Mouse (Mus musculus) heart, postnatal 36 days (tissue): ENCODE data around the gene Tex45. TPM values are rescaled to one million over a fixed set of nuclear protein-coding genes. Genes with fewer than 3 reads are reported as not detected.

Source experiments
- DNase-seq, 2 experiments: peaks; one replicate each; pipeline ENCODE4 v3.0.0; 2021 to 2022
- intact Hi-C: fragments of 180-260 bp; cut with DNase I; formaldehyde crosslinking; loops from one replicate; pipeline ENCODE4 v1.15.1; 2025
- total RNA-seq, 2 experiments: library from RNA; stranded (reverse); gene quantifications; 2 replicates each; pipeline ENCODE4 v1.2.3; 2021

Tex45 gene
- total RNA-seq, 2 experiments from 2014 or later = not detected

DNA sequence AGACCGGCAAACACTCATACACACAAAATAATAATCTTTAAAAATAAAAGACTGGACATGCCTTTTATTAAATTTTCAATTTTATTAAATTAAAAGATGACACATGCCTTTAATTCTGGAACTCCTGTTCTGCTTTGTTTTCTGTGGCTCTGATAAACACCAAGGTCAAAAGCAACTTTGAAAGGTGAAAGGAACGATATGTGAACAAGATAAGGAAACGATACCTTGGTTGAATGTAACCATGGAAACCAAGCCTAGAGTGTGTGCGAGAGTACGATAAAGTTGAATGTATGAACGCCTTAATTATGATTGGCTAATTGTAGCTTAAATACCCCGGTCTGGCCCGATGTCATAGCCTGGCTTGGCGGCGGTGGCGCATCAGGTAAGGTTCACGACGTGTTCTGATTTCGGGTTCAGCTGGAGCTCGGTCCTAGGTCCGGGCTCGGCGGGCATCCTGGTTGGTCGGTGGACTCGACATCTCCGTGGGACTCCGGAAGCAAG, 11.6 kb downstream of the Tex45 start:
- DNase-seq = no peak
- intact Hi-C loops = no loop called here

DNA sequence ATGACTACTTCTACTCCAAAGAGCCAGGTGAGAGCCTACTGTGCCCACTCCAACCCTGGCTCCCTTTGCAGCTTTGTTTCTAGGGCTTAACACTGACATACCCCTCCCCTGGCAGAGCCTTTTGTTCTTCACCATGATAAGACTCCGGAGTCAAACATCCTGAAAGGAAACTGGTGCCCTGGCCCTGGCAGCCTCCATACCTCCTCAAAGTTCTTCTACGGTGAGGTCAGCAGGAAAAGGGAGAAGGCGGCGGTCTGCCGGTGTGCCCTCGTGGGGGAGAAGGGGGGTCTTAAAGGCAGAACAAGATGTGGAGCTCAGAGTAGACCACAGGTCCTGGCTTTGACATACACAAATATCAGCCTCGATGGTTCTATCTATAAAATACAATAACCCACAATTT, 12.9 kb downstream of the Tex45 start:
- intact Hi-C loops = no loop called here
- no peak for DNase-seq

GRCm38 (mm10) chr8:3485192-3485591, 14.5 kb downstream of the Tex45 start:
- intact Hi-C loops = no loop called here
- no peak for DNase-seq

DNA sequence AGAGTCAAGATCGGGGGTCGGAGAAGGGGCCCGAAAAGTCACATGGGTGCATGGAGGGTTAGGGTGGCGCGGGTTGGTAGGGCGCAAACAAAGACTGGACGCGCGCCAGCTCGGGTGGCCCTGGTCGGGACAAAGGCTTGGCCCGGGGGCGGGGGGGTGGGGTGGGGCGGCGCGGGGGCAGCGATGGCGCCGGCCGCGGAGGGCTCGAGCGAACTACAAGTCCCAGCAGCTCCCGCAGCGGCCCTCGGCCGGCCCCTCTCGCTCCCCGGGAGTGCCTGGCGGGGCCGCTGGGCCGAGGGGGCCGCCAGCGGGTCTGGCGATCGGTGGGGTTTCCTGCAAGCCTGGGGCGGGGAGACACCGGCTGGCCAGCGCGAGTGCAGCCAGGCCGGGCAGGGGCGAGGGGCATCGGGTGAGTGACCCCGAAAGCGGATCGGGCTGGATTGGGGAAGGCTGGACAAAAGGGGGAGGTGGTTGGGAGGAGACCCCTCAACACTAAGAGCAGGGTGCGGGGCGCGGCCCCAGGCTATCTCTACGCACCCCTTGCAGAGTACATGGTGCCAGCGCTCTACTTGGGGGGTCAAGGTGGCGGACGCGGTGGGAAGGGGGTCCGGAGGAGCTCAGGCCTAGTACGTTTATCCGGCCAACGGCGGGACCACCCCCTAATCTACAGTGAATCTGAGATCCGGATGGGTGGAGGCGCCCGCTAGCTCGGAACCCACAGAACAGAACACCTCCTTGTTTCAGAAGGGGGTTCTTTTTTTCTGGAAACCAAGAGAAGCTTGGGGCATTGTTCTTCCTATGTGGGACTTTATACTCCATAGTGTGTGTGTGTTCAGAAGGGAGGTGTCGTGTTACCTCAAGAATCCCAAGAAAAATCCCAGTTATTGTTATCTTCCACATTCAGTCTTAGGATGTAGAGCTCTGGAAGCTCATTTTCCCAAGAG, 22.5 kb downstream of the Tex45 start, which contains the start of gene Zfp358:
Gene Zfp358, plus strand, starts transcription at position 238 of the 944 bp plus-strand sequence.
- intact Hi-C loops = loop anchor here (2.0 kb wide), 2 partner anchors 24 kb away; no protein-coding TSS in a partner anchor
- peak; percentile 75 to 78 for DNase-seq

- intact Hi-C loops = loop anchor here (2.0 kb wide), 2 partner anchors 23 to 25 kb away; no protein-coding TSS in a partner anchor
- DNase-seq = no peak
These were observed 23.2 kb downstream of the Tex45 start for GRCm38 (mm10) chr8:3493845-3494208.

GRCm38 (mm10) chr8:3495578-3496427, 25.1 kb downstream of the Tex45 start:
- no peak for DNase-seq
- intact Hi-C loops = no loop called here

GRCm38 (mm10) chr8:3496428-3496748, 25.7 kb downstream of the Tex45 start:
- intact Hi-C loops = no loop called here
- no peak for DNase-seq

DNA sequence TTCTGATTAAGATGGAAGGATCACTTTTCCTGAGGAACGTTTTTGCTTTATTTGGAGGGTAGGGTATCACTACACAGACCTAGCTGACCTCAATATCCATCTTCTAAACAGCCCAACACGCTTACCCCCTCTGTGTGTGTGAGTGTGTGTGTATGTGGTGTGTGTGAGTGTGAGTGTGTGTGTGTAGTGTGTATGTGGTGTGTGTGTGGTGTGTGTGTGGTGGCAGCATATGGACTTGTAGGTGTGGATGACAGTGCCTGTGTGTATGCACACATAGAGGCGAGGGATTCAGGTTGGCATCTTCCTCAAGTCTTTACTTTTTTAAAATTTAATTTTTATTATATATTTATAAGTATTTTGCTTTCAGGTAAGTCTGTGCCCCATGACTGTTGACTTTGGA, 27.9 kb downstream of the Tex45 start:
- DNase-seq = no peak
- intact Hi-C loops = no loop called here

GRCm38 (mm10) chr8:3499751-3500150, 29.1 kb downstream of the Tex45 start:
- no peak for DNase-seq
- intact Hi-C loops = loop anchor here (5.0 kb wide), 1 partner anchor 178 kb away; the partner anchor contains the start of gene Trappc5

GRCm38 (mm10) chr8:3500235-3501090, 29.8 kb downstream of the Tex45 start, which contains the start of gene Mcoln1:
Mcoln1 (plus strand) TSS chr8:3500457.
- peak; percentile 98 for DNase-seq
- intact Hi-C loops = loop anchor here (1.0 to 5.0 kb wide), 2 partner anchors 14 to 177 kb away; partner anchors contain the start of gene Trappc5

DNA sequence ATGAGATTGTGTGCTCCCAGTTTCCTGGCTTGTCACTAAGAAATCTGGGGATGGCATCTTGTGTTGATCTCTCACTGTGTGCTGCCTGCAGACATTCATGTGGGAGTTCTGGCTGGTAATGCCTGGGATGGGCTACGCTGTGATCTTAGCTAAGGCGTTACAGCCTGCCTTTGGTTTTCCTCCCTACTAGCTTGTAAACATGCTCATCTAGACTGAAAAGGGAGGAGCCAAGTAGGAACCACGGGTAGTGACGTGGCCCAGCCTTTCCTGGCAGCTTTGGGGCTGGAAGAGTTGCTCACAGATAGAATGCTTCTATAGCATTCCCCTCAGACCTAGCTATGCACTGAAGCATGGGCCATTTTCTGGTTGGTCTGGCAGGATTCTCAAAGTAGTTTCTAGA, 31.6 kb downstream of the Tex45 start:
- intact Hi-C loops = loop anchor here (5.0 kb wide), 1 partner anchor 175 kb away; the partner anchor contains the start of gene Trappc5
- DNase-seq = no peak

- intact Hi-C loops = no loop called here
- DNase-seq = no peak
These were observed 37.5 kb downstream of the Tex45 start for GRCm38 (mm10) chr8:3507979-3508754.

- no peak for DNase-seq
- intact Hi-C loops = loop anchor here (1.0 to 10.0 kb wide), 4 partner anchors 13 to 740 kb away; partner anchors contain the start of genes Ctxn1, Pet100, Snapc2 and Trappc5
These were observed 44.1 kb downstream of the Tex45 start for GRCm38 (mm10) chr8:3514681-3515247.

GRCm38 (mm10) chr8:3515260-3515671, 44.6 kb downstream of the Tex45 start, which contains the start of gene Pnpla6:
Pnpla6 (plus strand) TSS chr8:3515384.
- intact Hi-C loops = loop anchor here (1.0 to 10.0 kb wide), 3 partner anchors 107 to 740 kb away; partner anchors contain the start of genes Ctxn1, Pet100, Snapc2 and Trappc5
- peak; percentile 89 to 91 for DNase-seq

GRCm38 (mm10) chr8:3515771-3516417, 45.2 kb downstream of the Tex45 start:
- peak in 1 of 2 experiments; percentile 53 for DNase-seq
- intact Hi-C loops = loop anchor here (1.0 to 10.0 kb wide), 5 partner anchors 23 to 739 kb away; partner anchors contain the start of genes Ctxn1, Pet100, Pex11g and Snapc2

GRCm38 (mm10) chr8:3516450-3517116, 45.9 kb downstream of the Tex45 start:
- intact Hi-C loops = loop anchor here (2.0 to 10.0 kb wide), 4 partner anchors 24 to 738 kb away; partner anchors contain the start of genes Ctxn1, Pet100, Pex11g and Snapc2
- peak; percentile 90 to 91 for DNase-seq

GRCm38 (mm10) chr8:3517117-3517495, 46.4 kb downstream of the Tex45 start:
- intact Hi-C loops = loop anchor here (2.0 to 10.0 kb wide), 4 partner anchors 24 to 738 kb away; partner anchors contain the start of genes Ctxn1, Pet100, Pex11g and Snapc2
- peak; percentile 27 to 33 for DNase-seq
